21 mouse cellular contexts compared by ENCODE assay signal in the genomic region with DNA sequence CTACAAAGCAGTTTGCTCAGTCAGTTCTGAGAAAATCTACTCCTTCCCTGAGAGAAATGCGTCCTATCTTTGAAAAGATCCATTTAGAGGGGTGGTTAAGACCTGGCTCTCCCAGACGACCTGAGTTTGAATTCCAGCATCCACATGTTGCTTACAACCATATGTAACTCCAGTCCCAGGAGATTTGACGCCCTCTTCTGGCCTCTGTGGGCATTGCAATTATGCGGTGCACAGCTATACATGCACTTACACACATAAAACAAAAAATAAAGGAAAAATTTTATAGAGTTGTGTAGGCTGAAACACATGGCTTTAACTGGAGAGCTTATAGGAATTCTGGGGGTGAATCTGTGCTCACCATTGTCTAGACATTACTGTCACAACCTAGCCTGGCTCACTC.
A peak's percentile ranks its signal among the peaks of the same experiment; 100 is the strongest.
DNase-seq lines count a peak whose midpoint lies in the region; ATAC-seq and TF ChIP-seq lines count a peak whose summit lies in the region.
"Had no signal": no experiment of that assay in that cellular context is flagged by ENCODE, and none has a peak within 500 bp of the region (broad histone marks: within the 10 kb centered on the region; RNA-seq: fewer than 3 reads in every experiment).

No protein-coding gene starts in this region.

- H3K27ac ChIP-seq in heart, adult 2 months: no peak overlapping the region
- no peak overlapping the region for H3K27ac ChIP-seq in heart, embryonic 11.5 days (ENCODE audit: low read depth, low read length)
- H3K27ac ChIP-seq in liver, postnatal 0 days (ENCODE audit: low read depth): no peak overlapping the region
- H3K27ac ChIP-seq in liver, embryonic 12.5 days: no peak overlapping the region
- no peak overlapping the region for H3K27ac ChIP-seq in stomach, postnatal 0 days (replicated peaks)
- no peak overlapping the region for H3K27ac ChIP-seq in liver, embryonic 11.5 days (ENCODE audit: low read depth, low read length)
- H3K27ac ChIP-seq: embryonic facial prominence, embryonic 10.5 days; forebrain, embryonic 13.5 days; hindbrain, embryonic 15.5 days; left cerebral cortex, adult 2 months; liver, embryonic 14.5 days; neural tube, embryonic 13.5 days; stomach, embryonic 15.5 days had no signal

- H3K4me2 ChIP-seq in heart, embryonic 11.5 days: no peak overlapping the region
- H3K4me2 ChIP-seq in liver, postnatal 0 days (ENCODE audit: low read depth, low read length): no peak overlapping the region
- H3K4me2 ChIP-seq in liver, embryonic 12.5 days: no peak overlapping the region
- H3K4me2 ChIP-seq in stomach, postnatal 0 days (replicated peaks; ENCODE audit: low read depth): no peak overlapping the region
- H3K4me2 ChIP-seq in liver, embryonic 11.5 days: no peak overlapping the region
- H3K4me2 ChIP-seq: forebrain, embryonic 13.5 days; hindbrain, embryonic 15.5 days; neural tube, embryonic 13.5 days; stomach, embryonic 15.5 days had no signal

- WGBS in heart, adult 2 months: 49% methylated on average over 4 of the region's 4 CpGs
- 54% methylated on average over 4 of the region's 4 CpGs for WGBS in heart, embryonic 11.5 days (ENCODE audit: insufficient replicate concordance)
- 54% methylated on average over 4 of the region's 4 CpGs for WGBS in liver, postnatal 0 days (ENCODE audit: insufficient replicate concordance)
- WGBS in liver, embryonic 12.5 days (ENCODE audit: insufficient replicate concordance): 38% methylated on average over 4 of the region's 4 CpGs
- WGBS in stomach, postnatal 0 days: 57% methylated on average over 4 of the region's 4 CpGs
- WGBS in liver, embryonic 11.5 days: 54% methylated on average over 4 of the region's 4 CpGs

- H3K9me3 ChIP-seq in heart, embryonic 11.5 days (replicated peaks; ENCODE audit: control insufficient read depth, low read length): no peaks in the 10 kb centered on the region
- no peaks in the 10 kb centered on the region for H3K9me3 ChIP-seq in liver, postnatal 0 days (ENCODE audit: low read length)
- no peaks in the 10 kb centered on the region for H3K9me3 ChIP-seq in liver, embryonic 12.5 days (replicated peaks)
- H3K9me3 ChIP-seq in G1E (replicated peaks): no peaks in the 10 kb centered on the region
- H3K9me3 ChIP-seq in stomach, postnatal 0 days (ENCODE audit: control insufficient read depth, low read length): no peaks in the 10 kb centered on the region
- H3K9me3 ChIP-seq in liver, embryonic 11.5 days (ENCODE audit: control insufficient read depth, low read length): no peaks in the 10 kb centered on the region
- H3K9me3 ChIP-seq: hindbrain, embryonic 15.5 days; neural tube, embryonic 13.5 days; stomach, embryonic 15.5 days had no signal

- no peak for TF ChIP-seq POLR2A in heart, adult 2 months (IDR thresholded peaks at IDR 0.05; ENCODE audit: insufficient read depth, low read depth, low read length)

- ATAC-seq in heart, embryonic 11.5 days (replicated peaks; ENCODE audit: insufficient number of reproducible peaks, low FRiP score, low TSS enrichment): no peak
- no peak for ATAC-seq in liver, postnatal 0 days
- no peak for ATAC-seq in liver, embryonic 12.5 days
- no peak for ATAC-seq in G1E (ENCODE audit: extremely low read depth, insufficient number of reproducible peaks, low FRiP score, poor library complexity, severe bottlenecking)
- ATAC-seq in stomach, postnatal 0 days (ENCODE audit: low FRiP score, low TSS enrichment): no peak
- no peak for ATAC-seq in liver, embryonic 11.5 days (replicated peaks; ENCODE audit: low FRiP score)
- ATAC-seq: forebrain, embryonic 13.5 days; lung, postnatal 0 days; Patski had no signal

- intact Hi-C loops in heart, adult 2 months (cut with DNase I): no loop called here

- no peaks in the 10 kb centered on the region for H3K79me2 ChIP-seq in heart, adult 2 months (replicated peaks; ENCODE audit: control insufficient read depth, insufficient read depth, low read length)

- H3K27me3 ChIP-seq in heart, adult 2 months (ENCODE audit: control insufficient read depth, insufficient read depth, low read length): no peaks in the 10 kb centered on the region
- H3K27me3 ChIP-seq in heart, embryonic 11.5 days (ENCODE audit: control insufficient read depth, insufficient read depth, low read length): no peaks in the 10 kb centered on the region
- H3K27me3 ChIP-seq in liver, postnatal 0 days (ENCODE audit: insufficient read depth, low read length): no peaks in the 10 kb centered on the region
- H3K27me3 ChIP-seq in liver, embryonic 12.5 days (replicated peaks): no peaks in the 10 kb centered on the region
- H3K27me3 ChIP-seq in G1E (ENCODE audit: insufficient read depth, low read length): peaks cover 12% of the 10 kb centered on the region; the same call in 1 of the 2 replicates
- H3K27me3 ChIP-seq in stomach, postnatal 0 days (ENCODE audit: control insufficient read depth, insufficient read depth, low read length): no peaks in the 10 kb centered on the region
- H3K27me3 ChIP-seq in liver, embryonic 11.5 days (replicated peaks; ENCODE audit: control insufficient read depth, insufficient read depth, low read length): no peaks in the 10 kb centered on the region
- H3K27me3 ChIP-seq: forebrain, embryonic 13.5 days; hindbrain, embryonic 15.5 days; neural tube, embryonic 13.5 days; stomach, embryonic 15.5 days had no signal

- no peak overlapping the region for H3K4me3 ChIP-seq in heart, adult 2 months
- H3K4me3 ChIP-seq in heart, embryonic 11.5 days (ENCODE audit: low read depth, low read length): no peak overlapping the region
- H3K4me3 ChIP-seq in liver, postnatal 0 days (ENCODE audit: low read depth, low read length): no peak overlapping the region
- no peak overlapping the region for H3K4me3 ChIP-seq in liver, embryonic 12.5 days
- H3K4me3 ChIP-seq in G1E (ENCODE audit: low read depth, low read length): no peak overlapping the region
- H3K4me3 ChIP-seq in stomach, postnatal 0 days (ENCODE audit: low read depth, low read length): no peak overlapping the region
- H3K4me3 ChIP-seq in liver, embryonic 11.5 days (ENCODE audit: low read depth, low read length): no peak overlapping the region
- H3K4me3 ChIP-seq: embryonic facial prominence, embryonic 10.5 days; forebrain, embryonic 13.5 days; hindbrain, embryonic 15.5 days; left cerebral cortex, adult 2 months; neural tube, embryonic 13.5 days; stomach, embryonic 15.5 days had no signal

- H3K36me3 ChIP-seq in heart, adult 2 months (ENCODE audit: control insufficient read depth, insufficient read depth, low read length): no peaks in the 10 kb centered on the region
- no peaks in the 10 kb centered on the region for H3K36me3 ChIP-seq in heart, embryonic 11.5 days (ENCODE audit: control insufficient read depth, insufficient read depth, low read length)
- H3K36me3 ChIP-seq in liver, postnatal 0 days (replicated peaks; ENCODE audit: insufficient read depth, low read length): no peaks in the 10 kb centered on the region
- H3K36me3 ChIP-seq in liver, embryonic 12.5 days: no peaks in the 10 kb centered on the region
- no peaks in the 10 kb centered on the region for H3K36me3 ChIP-seq in G1E (replicated peaks)
- H3K36me3 ChIP-seq in stomach, postnatal 0 days (ENCODE audit: control insufficient read depth, insufficient read depth, low read length): no peaks in the 10 kb centered on the region
- no peaks in the 10 kb centered on the region for H3K36me3 ChIP-seq in liver, embryonic 11.5 days (ENCODE audit: control insufficient read depth, insufficient read depth, low read length)
- H3K36me3 ChIP-seq: embryonic facial prominence, embryonic 10.5 days; hindbrain, embryonic 15.5 days; neural tube, embryonic 13.5 days; stomach, embryonic 15.5 days had no signal

- TF ChIP-seq EP300 in heart, adult 2 months (IDR thresholded peaks at IDR 0.05; ENCODE audit: insufficient read depth, low read depth, low read length): no peak
- no peak for TF ChIP-seq EP300 in liver, postnatal 0 days (IDR thresholded peaks at IDR 0.05; ENCODE audit: low read depth)
- TF ChIP-seq EP300 in stomach, postnatal 0 days (optimal IDR thresholded peaks at IDR 0.05): no peak

- 0 out of 2 replicates have a peak, but pooled peaks have one; percentile 11 for TF ChIP-seq CTCF in heart, adult 2 months (IDR thresholded peaks at IDR 0.05)
- TF ChIP-seq CTCF in liver, postnatal 0 days (IDR thresholded peaks at IDR 0.05; ENCODE audit: low read depth): peak; percentile 19; the same call in 1 of the 2 replicates
- peak; percentile 18; the same call in 1 of the 2 replicates for TF ChIP-seq CTCF in G1E (IDR thresholded peaks at IDR 0.05; ENCODE audit: low read depth, low read length)
- TF ChIP-seq CTCF in stomach, postnatal 0 days (IDR thresholded peaks at IDR 0.05; ENCODE audit: low read depth): peak; percentile 21; the same call in 1 of the 2 replicates

- no peak overlapping the region for H3K9ac ChIP-seq in heart, adult 2 months (ENCODE audit: low read depth, low read length)
- H3K9ac ChIP-seq in heart, embryonic 11.5 days (ENCODE audit: low read depth, low read length): no peak overlapping the region
- no peak overlapping the region for H3K9ac ChIP-seq in liver, postnatal 0 days (replicated peaks)
- H3K9ac ChIP-seq in liver, embryonic 12.5 days: no peak overlapping the region
- no peak overlapping the region for H3K9ac ChIP-seq in stomach, postnatal 0 days (ENCODE audit: low read length)
- H3K9ac ChIP-seq in liver, embryonic 11.5 days (ENCODE audit: low read depth, low read length): no peak overlapping the region
- H3K9ac ChIP-seq: forebrain, embryonic 13.5 days; hindbrain, embryonic 15.5 days; liver, embryonic 14.5 days; neural tube, embryonic 13.5 days; stomach, embryonic 15.5 days had no signal

- no peaks in the 10 kb centered on the region for H3K4me1 ChIP-seq in heart, adult 2 months (ENCODE audit: control insufficient read depth, insufficient read depth, low read length)
- no peaks in the 10 kb centered on the region for H3K4me1 ChIP-seq in heart, embryonic 11.5 days (ENCODE audit: control insufficient read depth, insufficient read depth, low read length)
- H3K4me1 ChIP-seq in liver, postnatal 0 days (ENCODE audit: insufficient read depth): no peaks in the 10 kb centered on the region
- H3K4me1 ChIP-seq in liver, embryonic 12.5 days: no peaks in the 10 kb centered on the region
- H3K4me1 ChIP-seq in G1E (ENCODE audit: insufficient read depth, low read depth, low read length): peaks cover 2% of the 10 kb centered on the region; the same call in 1 of the 2 replicates
- no peaks in the 10 kb centered on the region for H3K4me1 ChIP-seq in stomach, postnatal 0 days (replicated peaks; ENCODE audit: control insufficient read depth, insufficient read depth)
- H3K4me1 ChIP-seq in liver, embryonic 11.5 days (replicated peaks; ENCODE audit: control insufficient read depth, insufficient read depth, low read length): no peaks in the 10 kb centered on the region
- H3K4me1 ChIP-seq: embryonic facial prominence, embryonic 10.5 days; forebrain, embryonic 13.5 days; hindbrain, embryonic 15.5 days; neural tube, embryonic 13.5 days; stomach, embryonic 15.5 days had no signal

- no peak for DNase-seq in heart, adult 2 months
- DNase-seq in liver, postnatal 0 days: no peak
- no peak for DNase-seq in G1E (ENCODE audit: low spot score)
- DNase-seq in stomach, postnatal 0 days (ENCODE audit: low spot score): no peak
- no peak for DNase-seq in right cerebral cortex, postnatal 4 days
- no peak for DNase-seq in liver, embryonic 11.5 days (ENCODE audit: low spot score)
- DNase-seq: cerebellum, adult 18-20 months; gastrocnemius, postnatal 14 days; heart, postnatal 14 days; kidney, adult 18-20 months had no signal
